Mouse (Mus musculus) CH12.LX (cell line): ENCODE data around the gene Map4k3.

ENCODE experiments used
- CTCF ChIP-seq, 2 experiments: IDR thresholded peaks in 1 of 2; conservative IDR thresholded peaks in 1 of 2; 2 replicates each; pipeline ENCODE4 v1.5.1; 2011 to 2012; ENCODE audit warnings: low read depth in 2 of 2, low read length in 2 of 2, improper control_type of control experiment in 1 of 2, inconsistent platforms in 1 of 2, mild to moderate bottlenecking in 1 of 2, moderate library complexity in 1 of 2
- E2F4 ChIP-seq: IDR thresholded peaks from 2 replicates; pipeline ENCODE4 v1.6.1; 2011; ENCODE audit warnings: low read depth, low read length, improper control_type of control experiment; ENCODE audit not compliant: insufficient replicate concordance
- ETS1 ChIP-seq: conservative IDR thresholded peaks from 2 replicates; pipeline ENCODE4 v1.6.1; 2012; ENCODE audit warnings: low read depth, mild to moderate bottlenecking, inconsistent platforms, low read length, improper control_type of control experiment, moderate library complexity
- HCFC1 ChIP-seq: IDR thresholded peaks from 2 replicates; pipeline ENCODE4 v1.6.1; 2012; ENCODE audit warnings: low read depth, mild to moderate bottlenecking, inconsistent platforms, low read length, improper control_type of control experiment
- JUND ChIP-seq: conservative IDR thresholded peaks from 2 replicates; pipeline ENCODE4 v1.6.1; 2011; ENCODE audit warnings: low read depth, low read length, improper control_type of control experiment
- POLR2A ChIP-seq: IDR thresholded peaks from 2 replicates; pipeline ENCODE4 v1.6.1; 2011; ENCODE audit warnings: low read depth, mild to moderate bottlenecking, improper control_type of control experiment, low read length
- UBTF ChIP-seq: IDR thresholded peaks from 2 replicates; pipeline ENCODE4 v1.6.1; 2012; ENCODE audit warnings: low read depth, mild to moderate bottlenecking, inconsistent platforms, low read length, improper control_type of control experiment, moderate library complexity

GRCm38 (mm10) chr17:80728062-80728858 is at the start of gene Map4k3:
- no peak for TF ChIP-seq JUND
- no peak for TF ChIP-seq CTCF (conservative IDR thresholded peaks at IDR 0.05 in 1 of 2, IDR thresholded peaks at IDR 0.05 in 1 of 2; ENCODE audit: low read depth in 2 of 2, low read length in 2 of 2)
- TF ChIP-seq HCFC1, result no peak
- no peak for TF ChIP-seq UBTF
- no peak for TF ChIP-seq ETS1
- TF ChIP-seq POLR2A, result peak; percentile 44; the same call in 1 of the 2 replicates
- no peak for TF ChIP-seq E2F4
